Mouse (Mus musculus): Measurements from ENCODE around the gene Mrpl38.

DNA sequence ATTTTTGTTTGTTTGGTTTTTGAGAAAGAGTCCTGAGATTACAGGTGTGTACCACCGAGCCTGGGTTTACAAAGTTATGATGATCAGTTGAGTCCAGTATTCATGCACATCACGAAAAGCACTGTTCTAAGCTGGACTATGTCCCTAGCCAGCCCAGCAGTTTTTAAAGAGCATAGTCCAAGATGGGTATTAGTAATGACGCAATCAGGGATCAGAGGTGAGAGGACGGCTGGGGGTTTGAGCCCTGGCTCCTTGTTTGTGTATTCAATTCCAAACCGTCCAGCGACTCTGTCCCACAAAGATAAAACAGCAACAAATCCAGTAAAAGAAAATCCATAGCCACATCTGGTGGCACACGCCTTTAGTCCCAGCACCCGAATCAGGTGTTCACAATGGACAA lies 50.5 kb downstream of the Mrpl38 start:
- TF ChIP-seq POLR2A (IDR thresholded peaks at IDR 0.05; ENCODE audit: borderline replicate concordance, low read depth, low read length), result no peak
- TF ChIP-seq CTCF (IDR thresholded peaks at IDR 0.05; ENCODE audit: low read depth, low read length), result no peak
